Mouse (Mus musculus) NIH3T3 (cell line): Measurements from ENCODE around the gene Fam107b.

ENCODE experiments used
- DNase-seq: peaks from one replicate; pipeline ENCODE4 v3.0.0-alpha.2; 2012; ENCODE audit warnings: low read depth

Fam107b gene

DNA sequence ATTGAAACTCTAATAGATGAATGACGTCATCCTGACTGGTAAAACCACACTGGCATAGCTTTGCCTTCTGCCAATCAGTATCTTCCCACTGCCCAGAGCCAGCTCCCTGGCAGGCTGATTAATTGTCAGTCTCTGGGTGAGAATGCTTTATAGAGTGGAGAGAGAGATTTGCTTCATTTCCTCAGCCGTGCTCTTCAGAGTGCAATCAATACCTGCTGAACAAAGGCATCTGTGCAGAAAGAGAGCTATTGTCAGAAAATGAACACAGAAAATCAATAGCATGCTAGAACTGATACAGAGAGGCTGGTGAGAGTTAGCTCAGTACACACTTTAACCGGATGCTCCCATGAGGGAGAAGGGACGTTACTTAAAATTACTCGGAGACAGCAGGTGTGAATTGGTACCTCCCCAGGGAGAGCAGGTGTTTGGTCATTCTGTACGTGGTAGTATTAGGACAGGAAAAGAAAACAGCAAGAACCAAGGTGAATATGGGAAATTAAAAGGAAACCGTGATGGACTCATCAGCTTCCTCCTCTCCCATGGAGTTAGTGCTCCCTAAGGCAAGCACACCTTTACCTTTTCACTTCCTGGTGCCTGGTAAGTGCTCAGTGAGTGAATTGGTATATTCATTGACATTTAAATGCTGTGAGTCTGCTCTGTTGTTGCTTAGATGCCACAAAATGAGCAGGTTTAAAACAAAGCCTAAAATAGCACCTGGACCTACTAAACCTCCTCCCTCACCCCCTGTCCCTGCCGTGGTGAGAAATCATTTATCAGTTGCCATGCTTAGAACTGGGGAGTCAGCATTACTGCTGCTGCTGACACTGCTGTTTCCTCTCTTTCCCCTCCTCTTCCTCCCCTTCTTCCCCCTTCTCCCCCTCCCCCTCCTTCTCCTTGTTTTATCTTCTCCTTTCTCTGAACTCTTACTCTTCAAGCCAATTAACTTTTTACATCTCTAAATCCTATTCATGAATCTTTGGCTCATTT lies 38.9 kb downstream of the Fam107b start:
- no peak for DNase-seq

DNA sequence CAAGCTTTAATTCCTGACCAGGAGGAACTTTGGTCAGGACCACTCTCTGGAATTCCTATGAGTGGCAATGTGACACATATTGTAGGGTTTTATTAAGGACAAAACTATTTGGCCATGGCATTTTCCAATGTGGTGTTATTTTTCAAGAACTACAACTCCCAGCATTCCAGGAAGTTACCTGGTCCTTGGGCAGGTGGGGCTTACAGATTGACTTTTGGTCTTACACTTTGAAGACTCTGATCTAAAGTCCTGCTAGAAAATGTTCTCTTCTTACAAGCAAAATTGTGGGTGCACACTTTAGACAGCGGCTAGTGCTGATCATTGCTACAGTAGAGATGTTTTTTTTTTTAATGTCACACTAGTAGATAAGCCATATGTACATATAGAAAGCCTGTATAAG lies 48.2 kb downstream of the Fam107b start:
- no peak for DNase-seq

DNA sequence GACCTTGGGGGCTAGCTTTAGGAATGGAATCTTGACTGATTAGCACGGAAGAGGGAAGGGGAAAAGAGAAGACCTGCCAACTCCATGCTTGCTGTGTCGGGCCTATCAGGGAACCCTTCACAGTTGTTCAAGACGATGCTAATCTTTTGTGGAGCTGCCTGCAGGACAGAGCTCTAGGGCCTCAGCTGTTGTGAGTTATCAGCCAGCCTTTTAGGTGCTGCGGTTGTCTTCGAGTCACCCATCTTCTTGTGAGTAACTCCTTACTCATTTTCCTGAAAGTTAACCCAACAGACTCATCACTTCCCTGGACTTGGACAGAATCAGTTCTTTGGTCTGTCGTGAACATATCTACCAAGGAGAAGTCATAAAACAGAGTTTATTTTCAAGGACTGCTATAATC lies 51.3 kb downstream of the Fam107b start:
- DNase-seq: no peak

DNA sequence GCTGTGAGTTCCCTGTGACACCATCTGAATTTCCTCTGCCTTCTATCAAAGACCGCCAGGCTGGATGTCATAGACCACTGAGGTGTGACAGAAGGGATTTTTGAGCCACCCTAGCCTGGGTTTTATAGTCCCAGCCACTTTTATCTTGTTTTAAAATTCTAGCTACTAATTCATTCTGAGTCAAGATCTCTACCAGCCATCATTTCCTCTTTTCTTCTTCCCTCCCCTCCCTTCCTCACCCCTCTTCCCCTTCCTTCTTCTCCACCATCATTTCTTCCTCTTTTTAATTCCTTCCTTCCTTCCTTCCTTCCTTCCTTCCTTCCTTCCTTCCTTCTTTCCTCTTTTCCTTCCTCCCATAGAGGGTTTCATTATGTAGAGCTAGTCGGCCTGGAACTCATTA lies 51.9 kb downstream of the Fam107b start:
- no peak for DNase-seq

DNA sequence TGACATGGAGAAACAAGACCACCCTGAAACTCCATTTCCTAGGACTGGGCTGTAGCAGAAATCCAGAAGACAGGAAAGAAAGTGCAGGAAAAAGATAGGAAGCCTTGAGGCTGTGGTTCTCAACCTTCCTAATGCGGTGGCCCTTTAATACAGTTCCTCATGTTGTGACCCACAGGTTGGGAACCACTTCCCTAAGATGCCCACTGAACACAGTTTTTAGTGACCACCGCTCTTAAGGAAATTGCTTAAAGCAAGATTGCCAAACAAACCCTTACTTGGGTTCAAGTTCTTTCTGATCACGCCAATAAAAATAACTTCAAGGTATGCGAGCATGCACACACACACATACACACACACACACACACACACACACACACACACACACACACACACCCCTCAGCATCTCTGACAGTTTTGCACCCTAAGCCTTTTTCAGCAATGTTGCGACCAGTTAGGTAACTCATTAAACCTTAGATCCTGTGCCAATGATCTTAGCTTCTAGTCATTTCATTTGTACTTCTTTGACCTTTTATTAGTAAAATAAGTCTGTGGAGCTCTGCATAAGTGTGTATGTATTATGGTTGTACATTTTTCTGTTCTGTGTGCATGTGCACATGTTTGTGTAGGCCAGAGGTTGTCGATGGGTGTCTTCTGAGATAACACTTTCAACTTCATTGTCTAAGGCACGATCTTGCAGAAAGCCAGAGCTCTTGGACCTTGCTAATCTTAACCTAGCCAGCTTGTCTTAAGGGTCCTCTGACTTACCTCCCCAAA lies 53.1 kb downstream of the Fam107b start:
- DNase-seq: no peak

DNA sequence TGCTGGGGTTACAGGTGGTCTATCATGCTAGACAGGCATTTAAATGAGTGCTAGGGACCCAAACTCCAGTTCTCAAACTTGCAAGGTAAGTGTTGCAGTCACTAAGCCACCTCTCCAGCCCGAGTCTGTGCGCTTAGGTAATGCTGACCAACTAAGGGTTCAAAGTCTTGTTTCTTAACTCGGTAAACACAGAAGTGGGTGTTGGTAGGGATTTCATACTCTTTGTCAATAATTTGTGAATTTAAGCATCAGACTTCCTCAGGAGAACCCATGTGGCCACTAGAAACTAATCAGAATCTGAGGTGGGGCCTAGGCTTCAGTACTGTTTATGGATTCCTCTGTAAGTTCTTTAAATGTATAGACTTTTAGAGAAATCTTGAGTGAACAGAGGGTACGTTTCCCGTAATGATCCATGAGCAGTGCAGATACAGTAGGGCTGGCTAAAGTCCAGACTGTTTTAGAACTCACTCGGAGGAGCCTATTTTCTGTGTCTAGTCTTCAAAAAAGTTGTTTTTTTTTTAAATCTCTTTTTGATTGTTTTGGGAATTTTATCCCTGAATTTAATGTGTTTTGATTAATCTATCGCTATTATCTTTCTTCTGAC lies 53.8 kb downstream of the Fam107b start:
- no peak for DNase-seq

DNA sequence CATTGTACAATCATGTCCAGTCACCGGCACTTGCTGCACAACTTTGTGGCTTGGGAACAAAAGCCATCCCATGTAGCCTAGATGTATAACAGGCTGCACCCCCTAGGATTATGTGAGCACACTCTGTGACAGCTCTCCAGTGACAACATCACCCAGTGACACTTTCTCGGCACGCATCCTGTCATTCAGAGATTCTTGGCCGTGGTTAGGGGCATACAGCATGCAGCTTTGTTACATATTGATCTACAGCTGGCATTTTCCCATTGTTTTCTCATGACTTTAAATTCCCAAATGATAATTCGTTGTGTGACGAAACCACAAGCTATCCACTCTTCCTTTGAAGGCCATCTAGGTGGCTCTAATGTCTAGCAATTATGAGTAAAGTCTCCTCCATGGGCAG lies 58.8 kb downstream of the Fam107b start:
- DNase-seq: no peak

DNA sequence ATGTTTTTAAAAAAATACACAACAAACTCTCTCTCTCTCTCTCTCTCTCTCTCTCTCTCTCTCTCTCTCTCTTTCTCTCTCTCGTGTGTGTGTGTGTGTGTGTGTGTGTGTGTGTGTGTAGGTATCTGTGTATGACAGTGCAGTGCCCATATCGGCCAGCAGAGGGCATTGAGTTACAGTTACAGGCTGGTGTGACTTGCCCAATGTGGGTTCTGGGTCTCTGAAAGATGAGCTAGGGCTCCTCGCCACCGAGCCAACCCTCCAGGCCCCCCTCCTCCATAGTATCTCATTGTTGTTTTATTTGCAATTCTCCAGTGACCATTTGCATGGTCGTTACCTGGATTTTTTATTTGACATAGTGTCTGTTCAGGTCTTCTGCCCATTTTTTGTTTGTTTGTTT lies 59.5 kb downstream of the Fam107b start:
- DNase-seq: peak; percentile 31

DNA sequence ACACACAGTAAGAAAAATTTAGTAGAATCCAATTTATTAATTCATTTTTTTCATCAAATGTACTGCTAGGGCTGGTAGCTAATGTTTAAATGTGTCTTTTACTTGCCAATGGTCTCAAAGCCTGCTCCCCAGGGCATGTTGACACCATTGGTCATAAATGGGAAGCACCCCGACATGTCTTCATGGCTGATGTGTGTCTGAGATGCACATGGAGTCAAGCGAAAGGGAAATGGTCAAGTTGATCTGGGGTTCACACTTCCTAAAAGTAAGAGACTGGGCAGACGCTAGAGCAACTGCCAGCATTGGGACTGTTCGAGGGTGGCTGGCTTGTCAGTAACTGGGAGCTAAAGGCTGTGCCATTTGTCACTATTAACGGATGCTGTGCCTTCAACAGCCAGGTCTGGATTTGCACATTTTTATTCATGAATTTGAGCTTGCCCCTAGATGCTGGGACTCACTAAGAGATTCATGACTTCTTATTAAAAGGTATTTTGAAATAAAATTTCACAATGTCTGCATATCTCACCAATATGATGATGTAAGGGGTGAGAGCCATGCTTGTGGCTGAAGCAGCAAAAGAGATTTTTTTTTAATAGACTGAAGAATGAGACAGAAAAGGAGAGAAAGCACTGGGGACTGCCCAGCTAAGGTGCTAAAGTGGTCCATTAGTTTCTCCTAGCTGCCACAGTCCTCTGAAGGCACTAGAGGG lies 60.6 kb downstream of the Fam107b start:
- DNase-seq: no peak

DNA sequence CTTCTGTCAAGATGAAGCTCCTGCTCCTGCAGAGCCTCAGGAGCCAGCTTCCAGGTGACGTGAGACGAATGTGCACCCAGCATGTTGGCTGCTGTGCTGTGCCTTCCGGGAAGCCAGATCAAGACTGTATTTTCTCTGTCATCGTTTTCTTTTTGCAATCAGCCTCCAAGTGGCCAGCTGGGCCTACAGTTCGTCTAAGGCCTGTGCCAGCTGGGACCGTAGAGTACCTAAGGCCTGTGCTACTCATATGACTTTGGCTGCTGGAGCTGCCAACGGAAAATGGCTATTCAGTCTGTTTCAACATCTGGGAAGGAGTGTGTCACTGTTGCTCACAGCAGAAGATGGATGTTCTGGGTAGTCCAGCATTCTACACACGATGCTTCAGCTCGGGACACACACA lies 62.8 kb downstream of the Fam107b start:
- DNase-seq: peak; percentile 39

DNA sequence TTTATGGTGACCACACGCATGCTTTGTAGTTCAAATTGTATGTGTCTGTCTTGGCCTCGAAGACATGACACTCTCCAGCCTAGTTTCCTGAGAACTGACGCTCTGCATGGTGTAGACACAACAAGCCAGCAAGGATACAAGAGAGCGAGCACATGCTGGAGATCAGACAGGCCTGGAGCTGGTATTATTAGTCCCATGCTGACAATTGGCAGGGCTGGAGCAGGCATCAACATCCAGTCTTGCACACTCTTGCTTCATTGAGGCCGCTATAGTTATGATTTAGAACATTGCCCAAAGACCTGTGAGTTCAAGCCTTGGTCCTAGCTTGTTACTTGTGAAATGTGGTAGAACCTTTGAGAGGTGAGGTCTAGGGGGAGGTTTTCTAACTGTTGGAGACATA lies 66.5 kb downstream of the Fam107b start:
- DNase-seq: no peak

DNA sequence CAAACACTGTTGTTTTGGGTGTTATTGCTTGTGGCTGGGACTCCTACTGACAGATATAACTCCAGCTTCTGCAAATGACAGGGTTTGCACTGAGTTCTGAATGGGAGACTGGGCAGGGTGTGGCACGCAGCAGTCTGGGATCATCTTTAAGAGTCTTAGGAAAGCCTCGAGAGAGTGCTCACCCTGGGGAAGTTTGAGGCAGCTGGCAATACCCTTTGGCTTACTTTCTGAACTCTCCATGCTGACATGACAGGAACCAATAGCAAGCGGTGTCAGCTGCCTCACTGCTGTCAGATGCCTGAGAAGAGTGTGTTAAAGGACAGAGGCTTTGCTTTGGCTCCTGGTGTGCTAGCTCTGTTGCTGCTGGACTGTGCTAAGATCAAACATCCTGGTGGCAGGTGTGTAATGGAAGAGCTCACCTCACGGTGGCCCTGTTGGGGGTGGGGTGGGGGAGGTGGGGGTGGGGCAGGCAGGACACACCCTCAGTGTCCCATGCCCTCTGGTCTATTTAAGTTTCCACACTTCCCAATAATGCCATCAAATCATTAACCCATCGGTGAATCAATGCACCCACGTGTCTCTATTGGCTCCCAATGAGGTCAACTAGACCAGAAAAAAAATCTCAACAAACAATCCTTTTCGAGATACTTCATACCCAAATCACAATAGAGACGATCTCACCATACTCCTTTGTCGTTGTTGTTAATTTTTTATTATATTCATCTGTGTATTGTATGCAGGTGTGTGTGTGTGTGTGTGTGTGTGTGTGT lies 70.9 kb downstream of the Fam107b start:
- DNase-seq: no peak

DNA sequence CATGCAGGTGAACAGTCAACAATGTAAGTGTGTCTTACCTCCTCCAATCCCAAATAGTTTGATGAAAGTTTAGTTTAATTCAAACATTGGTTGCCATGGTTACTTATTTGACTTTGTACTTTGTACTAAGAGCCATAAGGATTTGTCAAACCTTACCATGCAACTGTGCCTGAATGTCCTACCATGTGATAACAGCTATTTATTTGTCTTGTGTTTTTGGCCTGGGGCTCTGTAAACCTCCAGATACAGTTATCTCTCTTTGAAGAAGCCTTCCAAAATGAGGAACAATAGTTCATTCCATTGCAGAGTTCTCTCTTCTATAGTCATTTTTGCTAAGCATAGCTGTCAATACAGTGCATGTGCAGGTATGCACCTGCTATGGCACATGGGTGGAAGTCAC lies 72.7 kb downstream of the Fam107b start:
- DNase-seq: no peak

DNA sequence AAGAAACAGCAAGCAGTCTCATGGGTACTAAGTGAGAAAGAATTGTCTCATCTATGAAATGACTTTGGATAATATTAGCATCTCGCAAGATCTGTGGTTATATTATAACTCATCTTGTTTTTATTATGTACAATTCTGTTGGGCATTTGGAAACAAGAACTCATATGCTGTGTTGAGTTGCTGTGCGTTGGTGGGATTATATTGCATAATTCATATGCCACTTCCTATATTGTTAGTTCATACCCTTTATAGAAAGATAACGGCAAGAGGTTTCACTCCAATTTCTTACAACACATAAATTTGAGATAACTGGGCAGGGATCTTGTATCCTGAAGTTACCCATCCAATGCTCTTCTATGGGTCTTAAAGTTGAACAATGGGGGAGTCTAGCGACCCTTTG lies 75.5 kb downstream of the Fam107b start:
- no peak for DNase-seq

DNA sequence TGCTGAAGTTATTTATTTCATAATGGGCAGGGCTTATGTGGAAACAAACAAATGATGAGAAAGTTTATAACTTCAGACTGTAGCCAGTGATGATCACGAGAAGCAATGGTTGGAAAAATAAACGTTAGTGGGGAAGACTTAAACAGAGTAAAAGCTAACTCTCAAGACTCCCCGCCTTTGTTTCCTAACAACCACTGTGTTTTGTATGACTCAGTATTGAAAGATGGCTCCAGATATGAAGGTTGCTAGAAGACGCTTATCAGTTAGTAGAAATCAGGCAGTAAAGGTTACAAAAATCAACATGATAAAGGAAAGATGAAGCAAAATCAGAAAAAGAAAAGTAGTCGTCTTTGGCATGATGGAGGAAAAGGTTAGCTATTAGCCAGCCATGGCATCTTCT lies 78.9 kb downstream of the Fam107b start:
- DNase-seq: no peak

DNA sequence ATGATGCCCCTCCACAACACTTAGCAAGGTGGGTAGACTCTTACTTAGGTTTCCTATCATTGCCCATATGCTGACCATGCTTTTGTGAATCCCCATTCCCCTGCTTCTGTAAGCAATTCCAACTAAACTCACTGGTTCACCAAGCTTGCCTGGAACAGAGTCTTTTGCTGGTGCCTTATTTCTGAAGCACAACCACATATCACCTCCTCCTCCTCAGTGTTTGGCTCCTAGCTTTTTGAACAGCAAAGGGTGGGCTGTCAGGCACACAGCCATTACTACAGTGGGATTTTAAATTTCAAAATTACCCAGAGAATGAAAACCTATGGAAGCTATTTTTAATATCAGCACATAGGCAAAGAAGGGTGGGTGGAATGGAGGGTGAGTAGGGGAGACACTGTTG lies 84.3 kb downstream of the Fam107b start:
- DNase-seq: no peak

DNA sequence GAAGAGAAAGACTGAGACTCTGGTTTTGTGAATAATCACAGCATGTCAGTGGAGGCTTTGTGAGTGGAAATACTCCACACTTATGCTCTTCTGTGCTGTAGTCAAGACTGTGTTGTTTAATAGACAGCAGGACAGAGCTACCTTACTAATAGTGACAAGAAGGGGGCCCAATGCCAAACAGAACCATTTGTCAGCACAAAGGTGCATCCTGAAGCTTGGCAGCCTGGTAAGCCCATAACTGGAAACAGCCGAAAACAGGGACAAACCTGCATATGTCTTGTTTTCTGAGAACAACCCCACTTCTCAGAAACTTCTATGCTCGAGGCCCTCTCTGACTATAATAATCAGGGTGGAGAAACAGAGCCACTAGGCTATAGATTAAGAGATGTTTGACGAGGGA lies 85.8 kb downstream of the Fam107b start:
- no peak for DNase-seq

DNA sequence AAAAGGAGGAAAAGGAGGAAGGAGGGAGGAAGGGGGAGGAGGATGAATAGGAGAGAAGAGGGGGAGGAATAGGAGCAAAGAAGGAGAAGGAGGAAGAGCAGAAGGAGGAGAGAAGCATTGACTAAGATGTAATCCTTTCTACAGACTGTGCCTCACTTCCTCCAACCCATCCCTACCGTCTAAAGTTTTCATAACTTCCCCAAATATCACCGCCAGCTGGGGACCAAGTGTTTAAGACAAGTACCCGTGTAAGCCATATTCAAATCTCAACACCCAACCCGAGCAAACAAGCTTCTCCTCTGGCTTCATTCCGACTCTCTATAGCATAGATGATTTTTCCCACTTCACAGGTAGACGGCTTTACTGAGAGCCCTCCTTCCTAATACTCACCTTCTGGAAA lies 86.5 kb downstream of the Fam107b start:
- no peak for DNase-seq

DNA sequence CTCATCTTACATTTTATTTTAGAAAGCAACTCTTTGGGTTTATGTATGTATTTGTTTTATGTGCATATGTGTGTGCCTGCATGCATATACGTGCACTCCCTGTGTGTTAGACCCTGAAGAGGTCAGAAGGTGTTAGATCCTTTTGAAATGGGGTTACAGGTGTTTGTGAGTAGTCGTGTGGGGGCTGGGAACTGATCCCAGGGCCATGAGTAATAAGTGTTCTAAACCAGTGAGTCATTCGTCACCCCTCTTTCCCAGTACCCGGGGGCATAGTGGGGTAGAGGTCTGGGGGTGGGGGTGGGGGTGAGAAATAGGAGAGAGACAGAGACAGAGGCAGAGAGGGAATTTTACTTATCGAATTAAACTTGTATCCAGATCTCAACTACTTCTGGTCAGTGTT lies 87.1 kb downstream of the Fam107b start:
- DNase-seq: no peak

DNA sequence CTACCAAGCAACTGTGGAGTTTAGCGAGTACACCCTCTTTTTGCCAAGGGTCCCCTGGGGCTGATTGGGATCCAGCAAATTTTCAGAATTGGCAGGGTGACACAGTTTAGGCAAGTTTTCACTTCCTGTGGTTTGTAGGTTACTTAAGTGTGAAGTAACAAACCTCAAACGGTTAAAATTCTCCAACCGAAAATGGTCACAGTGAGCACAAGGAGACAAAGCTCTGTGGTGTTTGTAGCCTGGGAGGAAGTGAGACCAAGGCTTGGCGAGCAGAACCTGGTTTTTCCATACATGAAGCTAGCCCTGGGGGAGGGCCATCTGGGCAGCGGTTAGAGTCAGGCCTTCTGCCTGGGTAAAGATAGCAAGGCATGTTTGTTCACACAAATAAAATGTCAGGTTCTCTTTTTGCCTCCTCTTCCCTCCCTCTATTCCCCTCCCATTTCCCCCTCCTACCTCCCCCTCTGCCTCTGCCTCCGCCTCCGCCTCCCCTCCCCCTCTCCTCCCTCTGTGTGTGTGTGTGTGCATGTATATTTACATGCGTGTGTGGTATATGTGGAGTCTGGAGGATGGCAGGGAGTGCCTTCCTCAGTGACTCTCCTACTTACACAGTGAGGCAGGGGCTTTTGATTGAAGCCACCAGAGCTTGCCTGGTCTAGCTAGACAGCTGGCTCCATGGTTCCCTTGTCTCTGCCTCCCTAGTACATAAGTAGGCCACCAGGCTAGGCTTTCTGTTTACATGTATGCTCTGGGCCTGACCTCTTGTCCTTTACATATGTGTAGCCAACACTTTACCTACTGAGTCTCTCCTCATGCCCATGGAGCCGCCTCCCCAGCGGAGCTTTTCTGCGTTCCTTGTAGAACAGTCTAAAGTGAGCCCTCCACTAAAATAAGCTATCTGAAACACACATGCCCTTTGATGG lies 87.8 kb downstream of the Fam107b start:
- peak; percentile 36 for DNase-seq
